Mouse (Mus musculus) small intestine, adult 2 months (tissue): ENCODE results near the gene Mrpl4.

Experiments used
- CTCF ChIP-seq: fragments of 200-500 bp; IDR thresholded peaks from 2 replicates; pipeline ENCODE4 v1.5.1; 2012; ENCODE audit warnings: low read depth, mild to moderate bottlenecking, control low read depth, inconsistent platforms, low read length, moderate library complexity, mixed read lengths; ENCODE audit not compliant: insufficient replicate concordance, insufficient read length; ENCODE audit errors: extremely low read depth
- POLR2A ChIP-seq: fragments of 200-500 bp; IDR thresholded peaks from 2 replicates; pipeline ENCODE4 v1.6.1; 2012; ENCODE audit warnings: low read depth, mild to moderate bottlenecking, control low read depth, inconsistent platforms, low read length, moderate library complexity

GRCm38 (mm10) chr9:21027774-21028290 is 25.3 kb downstream of the Mrpl4 start:
- TF ChIP-seq CTCF (no peak), POLR2A (no peak)
